Mouse (Mus musculus) hematopoietic stem cell, adult 5-6 weeks (primary cell): ENCODE measurements around the gene Mgrn1. TPM values are rescaled to one million over a fixed set of nuclear protein-coding genes. Genes with fewer than 3 reads are reported as not detected.

ENCODE experiments used
- ATAC-seq, 2 experiments: fragments of 125-278 bp in 1 of 2; replicated peaks in 1 of 2; 2 replicates each; pipeline ENCODE4 v1.8.0; 2016 to 2017; ENCODE audit warnings: inconsistent platforms in 2 of 2, mild to moderate bottlenecking in 2 of 2, moderate number of reproducible peaks in 2 of 2, low read depth in 1 of 2, moderate TSS enrichment in 1 of 2; ENCODE audit not compliant: low FRiP score in 2 of 2, poor library complexity in 2 of 2, severe bottlenecking in 2 of 2, insufficient read depth in 1 of 2, low TSS enrichment in 1 of 2
- total RNA-seq: library from RNA; stranded (forward); fragments of 172-1452, 232-1000 nt; gene quantifications from 2 replicates; pipeline ENCODE4 v1.2.3, GENCODE M21; 2017

Mgrn1 gene
- total RNA-seq, 1 experiment from 2014 or later = 16.5 TPM

DNA sequence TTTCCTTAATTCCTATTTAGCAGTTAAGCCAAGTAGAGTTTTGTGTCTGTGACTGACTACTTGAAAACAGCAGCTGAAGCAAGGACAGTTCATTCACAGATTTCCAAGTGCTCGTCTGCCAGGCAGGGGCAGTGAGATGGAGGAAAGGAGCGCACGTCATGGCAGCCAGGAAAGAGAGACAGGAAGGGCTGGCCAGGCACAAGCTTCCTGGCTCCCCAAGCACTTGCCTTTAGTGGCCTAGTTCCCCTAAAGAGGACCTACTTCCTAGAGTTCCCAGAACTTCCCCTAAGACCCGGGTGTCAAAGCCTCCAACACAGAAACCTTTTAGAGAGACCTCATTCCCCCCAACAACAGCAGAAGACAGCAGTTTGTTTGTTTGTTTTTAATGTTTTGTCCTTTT lies 34.5 kb downstream of the Mgrn1 start:
- peak in 1 of 2 experiments; percentile 70; a peak in 3 of 4 replicates for ATAC-seq

DNA sequence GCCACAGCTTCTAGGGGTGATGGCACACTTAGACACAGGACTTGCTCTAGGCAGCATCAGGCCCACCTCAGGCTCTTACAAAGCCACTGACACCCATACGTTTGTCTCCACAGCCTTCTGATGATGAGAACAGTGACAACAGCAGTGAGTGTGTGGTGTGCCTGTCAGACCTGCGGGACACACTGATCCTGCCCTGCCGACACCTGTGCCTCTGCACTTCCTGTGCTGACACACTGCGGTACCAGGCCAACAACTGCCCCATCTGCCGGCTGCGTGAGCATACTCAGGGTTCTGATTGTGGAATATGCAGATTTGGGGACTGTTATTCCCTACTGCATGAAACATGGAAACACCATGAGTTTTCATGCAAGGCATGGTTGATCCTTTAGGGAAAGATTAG lies 36.4 kb downstream of the Mgrn1 start:
- no peak for ATAC-seq

DNA sequence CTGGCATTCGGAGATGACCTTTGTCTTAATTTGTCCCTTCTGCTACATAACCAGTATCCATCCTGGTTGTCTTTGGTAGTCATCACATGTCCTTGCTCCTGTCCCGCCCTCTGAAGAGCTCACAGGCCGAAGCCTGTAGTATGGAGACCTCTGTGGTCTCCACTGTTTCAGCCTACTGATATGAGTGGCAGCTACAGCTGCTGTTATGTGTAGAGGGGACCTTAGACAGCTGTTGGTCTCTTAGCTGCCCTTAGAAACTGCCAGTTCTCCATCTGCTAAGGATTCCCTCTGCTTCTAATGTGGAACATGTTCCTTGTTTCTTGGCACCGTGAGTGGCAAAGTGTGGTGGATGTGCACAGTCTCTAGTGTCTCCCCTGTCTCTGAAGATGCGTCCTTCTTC lies 37.9 kb downstream of the Mgrn1 start:
- no peak for ATAC-seq

- ATAC-seq = no peak
Observed at GRCm38 (mm10) chr16:4927967-4928366, 41.9 kb downstream of the Mgrn1 start.

DNA sequence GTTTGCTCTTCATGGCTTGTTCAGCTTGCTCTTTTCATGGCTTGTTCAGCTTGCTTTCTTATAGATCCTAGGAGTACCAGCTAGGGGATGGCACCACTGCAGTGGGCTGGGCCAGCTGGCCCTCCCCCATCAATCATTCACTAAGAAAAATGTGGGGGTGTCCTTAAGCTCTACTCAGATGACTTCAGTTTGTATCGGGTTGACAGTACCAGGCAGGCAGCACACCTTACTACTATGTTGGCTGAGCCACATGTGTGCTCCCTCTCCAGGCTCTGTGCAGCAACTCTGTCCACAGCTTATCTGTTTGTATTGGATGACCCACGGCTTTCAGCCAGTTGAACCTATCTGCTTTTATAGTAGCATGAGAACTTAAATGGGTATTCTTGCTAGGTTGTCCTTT lies 42.4 kb downstream of the Mgrn1 start:
- ATAC-seq = no peak

DNA sequence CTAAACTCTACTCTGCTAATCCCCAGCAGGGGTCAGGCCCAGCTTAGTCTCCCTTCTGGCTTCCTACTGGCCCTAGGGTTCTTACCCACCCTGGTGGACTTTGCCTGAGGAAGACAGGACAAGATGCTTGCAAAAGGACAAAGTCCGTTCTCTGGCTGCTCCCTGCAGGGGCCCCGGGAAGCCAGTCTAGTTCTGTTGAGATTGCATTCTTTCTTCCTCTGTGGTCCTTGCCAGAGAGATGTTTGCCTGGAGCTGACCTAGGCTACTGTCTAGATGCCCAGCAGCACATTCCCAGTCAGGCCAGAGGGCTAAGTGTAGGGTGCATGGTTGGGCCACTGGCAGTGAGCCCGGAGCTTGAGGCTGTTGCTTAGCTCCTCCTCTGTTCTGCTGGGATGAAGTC lies 46.4 kb downstream of the Mgrn1 start:
- ATAC-seq = no peak

- ATAC-seq = no peak
Observed at GRCm38 (mm10) chr16:4935430-4935829, 49.4 kb downstream of the Mgrn1 start.

DNA sequence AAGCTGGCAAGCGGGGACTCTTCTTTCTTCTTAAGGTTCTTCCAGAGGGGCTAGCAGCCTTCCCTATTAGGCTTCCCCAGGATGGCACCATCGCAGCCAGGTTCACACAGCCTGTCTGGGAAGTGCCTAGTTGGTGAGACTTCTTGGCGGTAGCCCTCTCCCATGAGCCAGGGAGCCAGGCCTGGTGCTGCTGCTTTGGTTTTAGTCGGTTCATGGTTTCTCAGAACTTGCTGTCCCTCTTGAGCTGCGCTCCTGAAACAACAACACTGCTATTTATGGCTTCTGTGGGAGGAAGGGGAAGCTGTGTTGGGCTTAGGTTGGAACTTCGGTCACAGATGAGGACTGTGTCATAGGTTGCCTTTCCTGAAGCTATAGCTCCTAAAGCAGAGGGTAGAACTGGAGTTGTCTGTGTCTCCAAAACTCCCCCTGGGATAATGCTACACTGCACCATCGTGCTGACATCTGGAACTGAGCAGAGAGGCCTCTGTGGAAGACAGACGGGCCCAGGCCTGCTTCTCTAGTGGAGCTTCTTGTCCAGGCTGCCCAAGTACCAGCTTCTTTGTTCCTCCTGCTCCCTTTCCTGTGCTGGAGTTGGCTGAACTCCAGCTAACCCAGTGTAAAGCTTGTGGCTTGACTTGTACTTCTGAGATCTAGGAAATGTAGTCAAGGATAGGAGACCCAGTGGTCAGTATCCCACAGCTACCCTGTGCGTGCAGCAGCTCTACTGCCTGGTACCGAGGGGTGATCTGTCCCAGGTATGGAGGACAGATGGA lies 50.1 kb downstream of the Mgrn1 start:
- ATAC-seq = 0 out of 4 replicates have a peak, but pooled peaks of 1 of the 2 experiments have one; percentile 9

DNA sequence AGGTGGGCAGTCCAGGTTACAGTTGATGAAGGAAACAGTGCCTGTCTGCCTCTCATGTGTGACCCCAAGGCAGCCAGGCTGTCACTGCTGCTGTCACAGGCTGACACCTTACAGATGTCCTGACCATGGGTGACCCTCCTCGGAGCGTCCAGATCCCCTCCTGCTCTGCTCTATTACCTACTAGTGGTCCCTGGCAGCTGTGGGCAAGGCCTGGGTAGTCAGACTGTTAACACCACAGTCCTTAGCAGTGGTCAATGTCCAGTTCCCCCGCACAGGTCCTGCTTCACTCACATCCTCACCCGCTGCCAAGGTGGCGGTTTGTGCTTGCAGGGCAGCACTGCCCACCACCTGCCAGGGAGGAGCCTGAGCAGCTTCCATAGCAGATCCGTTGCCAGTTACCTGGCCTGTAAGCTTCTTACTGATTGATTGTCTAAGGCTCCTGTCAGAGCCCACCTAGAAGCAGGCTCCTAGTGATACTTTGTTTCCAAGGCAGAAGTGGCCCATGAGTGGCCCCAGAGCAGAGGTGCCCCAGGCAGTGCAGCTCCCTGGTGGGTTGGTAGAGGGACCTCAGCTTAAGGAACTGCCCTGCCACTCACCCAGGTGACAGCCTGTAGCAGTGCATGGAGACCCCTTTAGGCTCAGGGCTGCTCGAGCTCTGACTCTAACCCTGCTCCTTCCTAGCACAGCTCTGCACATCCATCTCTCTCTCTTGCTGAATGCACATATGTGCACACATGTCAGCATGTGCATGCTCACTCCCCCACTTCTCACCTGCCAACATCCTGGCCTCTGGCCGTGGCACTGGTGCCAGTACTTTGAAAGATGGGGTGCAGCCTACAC lies 51.5 kb downstream of the Mgrn1 start:
- ATAC-seq = no peak

- no peak for ATAC-seq
Observed at GRCm38 (mm10) chr16:4938461-4938860, 52.4 kb downstream of the Mgrn1 start, which contains the start of gene Nudt16l1. Nudt16l1 (plus strand) TSS chr16:4938761.

- ATAC-seq = peak; percentile 84 to 90
Observed at GRCm38 (mm10) chr16:4938989-4939388, 52.9 kb downstream of the Mgrn1 start.

- ATAC-seq = peak in 1 of 2 experiments; percentile 19; a peak in 1 of 4 replicates
Observed at GRCm38 (mm10) chr16:4939412-4939811, 53.4 kb downstream of the Mgrn1 start.

- no peak for ATAC-seq
Observed at GRCm38 (mm10) chr16:4940311-4940850, 54.3 kb downstream of the Mgrn1 start.

DNA sequence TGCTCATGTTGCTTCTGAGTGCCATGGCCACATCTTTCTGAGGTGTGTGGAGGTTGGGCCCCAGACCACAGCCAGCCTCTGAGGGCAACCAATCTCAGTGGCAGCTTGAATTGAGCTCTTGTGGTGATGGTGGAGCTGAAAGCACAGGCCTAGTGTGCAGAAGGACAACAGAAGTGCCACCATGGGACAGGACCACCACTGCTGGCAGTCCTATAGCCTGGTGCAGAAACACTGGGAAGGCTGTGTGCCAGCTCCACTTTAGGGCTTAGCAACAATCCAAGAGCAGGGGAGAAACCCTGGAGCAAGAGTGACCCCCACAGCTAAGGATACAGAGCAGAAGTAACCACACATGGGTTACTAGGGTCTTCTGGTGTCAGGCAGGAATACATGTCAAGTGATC lies 55.0 kb downstream of the Mgrn1 start:
- no peak for ATAC-seq

DNA sequence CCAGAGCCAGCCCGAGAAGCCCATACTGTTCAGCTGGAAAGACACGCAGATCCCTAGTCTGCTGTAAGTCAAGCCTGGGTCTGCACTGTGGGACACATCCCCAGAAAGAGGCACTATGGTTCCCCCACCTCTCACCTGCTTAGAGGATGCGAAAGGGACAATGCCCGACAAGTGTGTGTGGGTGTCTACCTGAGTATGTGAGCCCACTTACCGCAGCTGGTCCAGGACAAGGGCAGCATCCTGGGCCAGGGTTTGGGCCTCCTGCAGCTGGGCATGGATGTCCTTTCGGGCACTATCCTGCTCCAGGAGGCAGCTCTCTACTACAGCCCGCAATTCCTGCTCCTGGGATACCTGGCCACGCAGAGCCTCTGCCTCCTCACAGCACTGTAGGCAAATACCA lies 56.8 kb downstream of the Mgrn1 start:
- no peak for ATAC-seq

DNA sequence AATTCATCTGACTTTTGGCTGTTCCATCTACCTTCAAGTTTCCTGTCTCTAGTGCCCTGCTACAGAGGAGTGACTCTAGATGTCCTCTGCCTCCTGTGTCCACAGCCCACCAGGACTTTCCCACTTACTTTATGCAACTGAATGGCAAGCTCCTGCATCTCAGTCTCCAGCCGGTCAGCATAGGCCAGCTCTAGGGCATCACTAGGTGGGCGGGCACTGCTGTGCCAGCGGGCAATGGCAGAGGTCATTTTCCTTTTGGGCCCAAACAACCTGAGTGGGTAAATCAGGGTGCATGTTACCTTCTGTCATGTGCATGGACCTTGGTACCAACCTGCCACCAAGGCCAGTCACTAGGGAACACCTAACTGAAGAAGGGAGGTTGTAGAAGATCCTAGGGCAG lies 57.4 kb downstream of the Mgrn1 start:
- no peak for ATAC-seq

GRCm38 (mm10) chr16:4945415-4945814 lies 59.4 kb downstream of the Mgrn1 start:
- ATAC-seq = no peak

DNA sequence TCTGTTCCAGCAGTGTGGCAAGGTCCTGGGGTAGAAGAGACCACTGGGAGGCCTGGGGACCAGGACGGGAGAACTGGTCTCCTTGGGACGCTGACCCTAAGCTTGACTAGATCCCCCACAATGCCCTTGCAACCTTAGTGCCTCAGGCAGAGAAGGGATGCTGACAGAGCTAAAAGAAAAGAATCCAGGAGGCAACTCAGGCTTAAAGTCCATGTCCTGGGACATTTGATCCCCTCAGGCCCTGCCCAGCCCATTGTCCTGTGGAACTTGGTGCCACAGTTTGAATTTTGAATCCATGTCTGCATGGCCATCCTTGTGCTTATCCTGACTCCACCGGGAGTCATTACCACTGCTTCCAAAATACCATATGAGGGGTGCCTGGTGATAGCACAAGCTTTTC lies 60.1 kb downstream of the Mgrn1 start:
- no peak for ATAC-seq
